Mouse (Mus musculus) left cerebral cortex, postnatal 14 days (tissue): ENCODE results near the gene Ttyh2. TPM values are rescaled to one million over a fixed set of nuclear protein-coding genes. Genes with fewer than 3 reads are reported as not detected.
"Not testable (repeated sequence)": the region's sequence is repeated elsewhere in the genome, so short reads cannot be mapped to it uniquely, and the experiment has no call there.

ENCODE experiments used
- DNase-seq, 2 experiments: peaks; one replicate each; pipeline ENCODE4 v3.0.0; 2021 to 2022; ENCODE audit warnings: low spot score in 2 of 2, mixed read lengths in 1 of 2
- intact Hi-C: fragments of 180-260 bp; cut with DNase I; formaldehyde crosslinking; loops from one replicate; pipeline ENCODE4 v1.15.1; 2025
- total RNA-seq, 2 experiments: library from RNA; stranded (reverse); gene quantifications; 2 replicates each; pipeline ENCODE4 v1.2.3; 2021

Gene Ttyh2
- total RNA-seq, 2 experiments from 2014 or later, result 24.0 to 24.6 TPM

- intact Hi-C loops, result no loop called here
- DNase-seq, result no peak
These were observed 19.8 kb upstream of the Ttyh2 start for GRCm38 (mm10) chr11:114655350-114656008.

- no peak for DNase-seq
- intact Hi-C loops, result no loop called here
These were observed 18.1 kb upstream of the Ttyh2 start for GRCm38 (mm10) chr11:114656994-114657644.

- intact Hi-C loops, result no loop called here
- DNase-seq, result peak; percentile 74 to 79
These were observed 17.5 kb upstream of the Ttyh2 start for GRCm38 (mm10) chr11:114657737-114658136.

- intact Hi-C loops, result no loop called here
- no peak for DNase-seq
These were observed 13.1 kb upstream of the Ttyh2 start for GRCm38 (mm10) chr11:114662161-114662560.

- DNase-seq, result peak; percentile 83 to 84
- intact Hi-C loops, result no loop called here
These were observed 12.4 kb upstream of the Ttyh2 start for GRCm38 (mm10) chr11:114662746-114663362.

GRCm38 (mm10) chr11:114664164-114664563 lies 11.1 kb upstream of the Ttyh2 start:
- no peak for DNase-seq
- intact Hi-C loops, result no loop called here

GRCm38 (mm10) chr11:114665463-114665862 lies 9.8 kb upstream of the Ttyh2 start:
- intact Hi-C loops, result no loop called here
- DNase-seq, result no peak

- intact Hi-C loops, result no loop called here
- no peak for DNase-seq
These were observed 8.4 kb upstream of the Ttyh2 start for GRCm38 (mm10) chr11:114666786-114667185.

GRCm38 (mm10) chr11:114667236-114667931 lies 7.8 kb upstream of the Ttyh2 start:
- DNase-seq, result no peak
- intact Hi-C loops, result no loop called here

- intact Hi-C loops, result not testable (repeated sequence)
- DNase-seq, result peak; percentile 40 to 54
These were observed 7.3 kb upstream of the Ttyh2 start for GRCm38 (mm10) chr11:114667932-114668285.

GRCm38 (mm10) chr11:114668301-114668710 lies 6.9 kb upstream of the Ttyh2 start, which contains the start of gene Rpl38:
Gene Rpl38 (plus strand): TSS chr11:114668524.
- peak; percentile 97 to 98 for DNase-seq

GRCm38 (mm10) chr11:114668741-114669623 lies 6.2 kb upstream of the Ttyh2 start:
- intact Hi-C loops, result no loop called here
- peak; percentile 84 to 93 for DNase-seq

More at GRCm38 (mm10) chr11:114668301-114668710, 6.9 kb upstream of the Ttyh2 start, which contains the start of gene Rpl38:
- intact Hi-C loops, result no loop called here

GRCm38 (mm10) chr11:114669651-114670168 lies 5.5 kb upstream of the Ttyh2 start:
- intact Hi-C loops, result loop anchor here (5.0 to 10.0 kb wide), 2 partner anchors 65 to 243 kb away; no protein-coding TSS in a partner anchor
- DNase-seq, result no peak

- no peak for DNase-seq
- intact Hi-C loops, result loop anchor here (5.0 to 10.0 kb wide), 2 partner anchors 64 to 241 kb away; no protein-coding TSS in a partner anchor
These were observed 4.1 kb upstream of the Ttyh2 start for GRCm38 (mm10) chr11:114671147-114671546.

- DNase-seq, result peak; percentile 58 to 76
- intact Hi-C loops, result loop anchor here (5.0 to 10.0 kb wide), 2 partner anchors 62 to 239 kb away; no protein-coding TSS in a partner anchor
These were observed 2.2 kb upstream of the Ttyh2 start for GRCm38 (mm10) chr11:114672794-114673718.

GRCm38 (mm10) chr11:114673719-114674050 lies 1.5 kb upstream of the Ttyh2 start:
- intact Hi-C loops, result loop anchor here (5.0 to 10.0 kb wide), 2 partner anchors 61 to 239 kb away; no protein-coding TSS in a partner anchor
- no peak for DNase-seq

GRCm38 (mm10) chr11:114674180-114674579 lies 1.1 kb upstream of the Ttyh2 start:
- no peak for DNase-seq
- intact Hi-C loops, result loop anchor here (5.0 to 10.0 kb wide), 2 partner anchors 61 to 238 kb away; no protein-coding TSS in a partner anchor
